Mouse (Mus musculus) hindlimb bud, embryonic 11.5 days (tissue): Measurements from ENCODE around the gene Armh1.

Experiments
- DNase-seq: peaks from one replicate; pipeline ENCODE4 v3.0.0-alpha.2; 2012; ENCODE audit warnings: low read depth, low spot score; ENCODE audit errors: extremely low spot score

The Armh1 gene

GRCm38 (mm10) chr4:117251801-117252316 lies at the start of gene Armh1, which contains the start of gene Tmem53:
TSS of gene Armh1 (minus strand) at chr4:117252125.
TSS of gene Tmem53 (plus strand) at chr4:117251951.
- no peak for DNase-seq

- DNase-seq = no peak
These were observed 48.0 kb upstream of the Armh1 start for GRCm38 (mm10) chr4:117299921-117300320.

- no peak for DNase-seq
These were observed 45.9 kb upstream of the Armh1 start for GRCm38 (mm10) chr4:117297819-117298218.

GRCm38 (mm10) chr4:117296849-117297593 lies 45.1 kb upstream of the Armh1 start:
- no peak for DNase-seq

GRCm38 (mm10) chr4:117291696-117292095 lies 39.8 kb upstream of the Armh1 start:
- DNase-seq = no peak

- DNase-seq = no peak
These were observed 37.2 kb upstream of the Armh1 start for GRCm38 (mm10) chr4:117288927-117289801.

GRCm38 (mm10) chr4:117288277-117288926 lies 36.5 kb upstream of the Armh1 start:
- no peak for DNase-seq

GRCm38 (mm10) chr4:117284363-117284762 lies 32.4 kb upstream of the Armh1 start:
- no peak for DNase-seq

- DNase-seq = no peak
These were observed 31.6 kb upstream of the Armh1 start for GRCm38 (mm10) chr4:117283271-117284191.

GRCm38 (mm10) chr4:117281090-117281845 lies 29.3 kb upstream of the Armh1 start:
- DNase-seq = no peak

- no peak for DNase-seq
These were observed 28.5 kb upstream of the Armh1 start for GRCm38 (mm10) chr4:117280397-117280930.

- DNase-seq = no peak
These were observed 27.3 kb upstream of the Armh1 start for GRCm38 (mm10) chr4:117279253-117279642.

GRCm38 (mm10) chr4:117278381-117279252 lies 26.7 kb upstream of the Armh1 start:
- no peak for DNase-seq

- DNase-seq = no peak
These were observed 25.8 kb upstream of the Armh1 start for GRCm38 (mm10) chr4:117277687-117278086.

- DNase-seq = no peak
These were observed 25.1 kb upstream of the Armh1 start for GRCm38 (mm10) chr4:117277021-117277420.

- no peak for DNase-seq
These were observed 24.4 kb upstream of the Armh1 start for GRCm38 (mm10) chr4:117276281-117276711.

- no peak for DNase-seq
These were observed 22.8 kb upstream of the Armh1 start for GRCm38 (mm10) chr4:117274720-117275119.

- no peak for DNase-seq
These were observed 20.5 kb upstream of the Armh1 start for GRCm38 (mm10) chr4:117272459-117272858.
